8 mouse cellular contexts compared by ENCODE assay signal in genomic region chr11:69150444-69150843, GRCm38 (mm10). TPM values are rescaled to one million over a fixed set of nuclear protein-coding genes. Genes with fewer than 3 reads are reported as not detected.
DNase-seq lines count a peak whose midpoint lies in the region; ATAC-seq lines count a peak whose summit lies in the region.

No protein-coding gene starts in this region.

- 9% methylated on average over 7 of the region's 7 CpGs for WGBS in intestine, embryonic 15.5 days
- 2% methylated on average over 7 of the region's 7 CpGs for WGBS in limb, embryonic 15.5 days
- WGBS in midbrain, embryonic 15.5 days: 10% methylated on average over 7 of the region's 7 CpGs
- 5% methylated on average over 7 of the region's 7 CpGs for WGBS in stomach, embryonic 15.5 days

- peaks cover 3% of the 10 kb centered on the region for H3K27me3 ChIP-seq in intestine, embryonic 15.5 days (replicated peaks)
- peaks cover 2% of the 10 kb centered on the region; the same call in 1 of the 2 replicates for H3K27me3 ChIP-seq in limb, embryonic 15.5 days
- peaks cover 4% of the 10 kb centered on the region for H3K27me3 ChIP-seq in midbrain, embryonic 15.5 days (replicated peaks)
- no peaks in the 10 kb centered on the region for H3K27me3 ChIP-seq in stomach, embryonic 15.5 days (replicated peaks)

- H3K9me3 ChIP-seq in intestine, embryonic 15.5 days: no peaks in the 10 kb centered on the region
- no peaks in the 10 kb centered on the region for H3K9me3 ChIP-seq in limb, embryonic 15.5 days
- no peaks in the 10 kb centered on the region for H3K9me3 ChIP-seq in midbrain, embryonic 15.5 days
- no peaks in the 10 kb centered on the region for H3K9me3 ChIP-seq in stomach, embryonic 15.5 days

- peak overlapping the region; percentile 20 for H3K4me3 ChIP-seq in intestine, embryonic 15.5 days (replicated peaks)
- H3K4me3 ChIP-seq in limb, embryonic 15.5 days: peak overlapping the region; percentile 27
- H3K4me3 ChIP-seq in midbrain, embryonic 15.5 days: no peak overlapping the region
- H3K4me3 ChIP-seq in stomach, embryonic 15.5 days (replicated peaks): peak overlapping the region; percentile 19; the same call in 1 of the 2 replicates

- H3K36me3 ChIP-seq in intestine, embryonic 15.5 days: no peaks in the 10 kb centered on the region
- H3K36me3 ChIP-seq in limb, embryonic 15.5 days: no peaks in the 10 kb centered on the region
- no peaks in the 10 kb centered on the region for H3K36me3 ChIP-seq in midbrain, embryonic 15.5 days (replicated peaks)
- H3K36me3 ChIP-seq in stomach, embryonic 15.5 days: no peaks in the 10 kb centered on the region

- H3K4me1 ChIP-seq in intestine, embryonic 15.5 days (replicated peaks): peaks cover 6% of the 10 kb centered on the region
- H3K4me1 ChIP-seq in limb, embryonic 15.5 days: peaks cover 7% of the 10 kb centered on the region; the same call in 1 of the 2 replicates
- peaks cover 3% of the 10 kb centered on the region; the same call in 1 of the 2 replicates for H3K4me1 ChIP-seq in midbrain, embryonic 15.5 days
- peaks cover 7% of the 10 kb centered on the region; the same call in 1 of the 2 replicates for H3K4me1 ChIP-seq in stomach, embryonic 15.5 days

- no peak for ATAC-seq in intestine, embryonic 15.5 days
- ATAC-seq in limb, embryonic 15.5 days (ENCODE audit: insufficient number of reproducible peaks, low FRiP score, low TSS enrichment, low read depth): no peak
- no peak for ATAC-seq in midbrain, embryonic 15.5 days (replicated peaks)
- no peak for ATAC-seq in stomach, embryonic 15.5 days (ENCODE audit: insufficient read depth, low FRiP score, low read depth)

- peak; percentile 71 for DNase-seq in ovary, postnatal 36 days (ENCODE audit: low spot score)
- DNase-seq in ovary, postnatal 10 days (ENCODE audit: low spot score): no peak
- peak; percentile 73 for DNase-seq in cerebellum, adult 9-11 months
- DNase-seq in frontal cortex, postnatal 25 days (ENCODE audit: low spot score in 2 of 2): peak; percentile 43 to 51

- H3K4me2 ChIP-seq in intestine, embryonic 15.5 days (replicated peaks): peak overlapping the region; percentile 50
- H3K4me2 ChIP-seq in limb, embryonic 15.5 days: peak overlapping the region; percentile 47
- H3K4me2 ChIP-seq in midbrain, embryonic 15.5 days: peak overlapping the region; percentile 35
- H3K4me2 ChIP-seq in stomach, embryonic 15.5 days: peak overlapping the region; percentile 51

- H3K27ac ChIP-seq in intestine, embryonic 15.5 days: no peak overlapping the region
- no peak overlapping the region for H3K27ac ChIP-seq in limb, embryonic 15.5 days
- no peak overlapping the region for H3K27ac ChIP-seq in midbrain, embryonic 15.5 days
- H3K27ac ChIP-seq in stomach, embryonic 15.5 days: no peak overlapping the region

- peak overlapping the region; percentile 15; the same call in 1 of the 2 replicates for H3K9ac ChIP-seq in intestine, embryonic 15.5 days
- no peak overlapping the region for H3K9ac ChIP-seq in limb, embryonic 15.5 days
- no peak overlapping the region; the same call in 1 of the 2 replicates for H3K9ac ChIP-seq in midbrain, embryonic 15.5 days
- no peak overlapping the region for H3K9ac ChIP-seq in stomach, embryonic 15.5 days

RNA-seq across cellular contexts. Expression of gene Alox12b, which starts 6.3 kb away (rescaled TPM):
- 0.35 and 0.43 TPM in 2 replicates for polyA plus RNA-seq in intestine, embryonic 15.5 days (2015; fragmentation: Nextera tagmentation; extraction: Ambion mirVana)
- 53.5 and 60.5 TPM in 2 replicates for polyA plus RNA-seq in limb, embryonic 15.5 days (2015; fragmentation: Nextera tagmentation; extraction: Ambion mirVana)
- polyA plus RNA-seq in midbrain, embryonic 15.5 days (2015; fragmentation: Nextera tagmentation; extraction: Ambion mirVana): 0.28 and 0.41 TPM in 2 replicates
- polyA plus RNA-seq in stomach, embryonic 15.5 days (2015; fragmentation: Nextera tagmentation; extraction: Ambion mirVana): 4.2 and 11.5 TPM in 2 replicates

RNA-seq across cellular contexts. Expression of gene Aloxe3, which starts 24.7 kb away (rescaled TPM):
- 0.19 and 0.29 TPM in 2 replicates for polyA plus RNA-seq in intestine, embryonic 15.5 days (2015; fragmentation: Nextera tagmentation; extraction: Ambion mirVana)
- 11.7 and 14.9 TPM in 2 replicates for polyA plus RNA-seq in limb, embryonic 15.5 days (2015; fragmentation: Nextera tagmentation; extraction: Ambion mirVana)
- 6.3 and 8.0 TPM in 2 replicates for polyA plus RNA-seq in midbrain, embryonic 15.5 days (2015; fragmentation: Nextera tagmentation; extraction: Ambion mirVana)
- 0.27 and 1.2 TPM in 2 replicates for polyA plus RNA-seq in stomach, embryonic 15.5 days (2015; fragmentation: Nextera tagmentation; extraction: Ambion mirVana)

RNA-seq across cellular contexts. Expression of gene 9130213A22Rik, which starts 28.1 kb away (rescaled TPM):
- 0.29 and 0.34 TPM in 2 replicates for polyA plus RNA-seq in intestine, embryonic 15.5 days (2015; fragmentation: Nextera tagmentation; extraction: Ambion mirVana)
- 0.40 and 0.49 TPM in 2 replicates for polyA plus RNA-seq in limb, embryonic 15.5 days (2015; fragmentation: Nextera tagmentation; extraction: Ambion mirVana)
- polyA plus RNA-seq in midbrain, embryonic 15.5 days (2015; fragmentation: Nextera tagmentation; extraction: Ambion mirVana): 0.24 and 0.27 TPM in 2 replicates
- polyA plus RNA-seq in stomach, embryonic 15.5 days (2015; fragmentation: Nextera tagmentation; extraction: Ambion mirVana): 0.37 TPM in 2 replicates

RNA-seq across cellular contexts. Expression of gene Hes7, which starts 30.2 kb away (rescaled TPM):
- 0.62 and 0.70 TPM in 2 replicates for polyA plus RNA-seq in intestine, embryonic 15.5 days (2015; fragmentation: Nextera tagmentation; extraction: Ambion mirVana)
- 0.58 and 0.68 TPM in 2 replicates for polyA plus RNA-seq in limb, embryonic 15.5 days (2015; fragmentation: Nextera tagmentation; extraction: Ambion mirVana)
- 0.86 and 0.89 TPM in 2 replicates for polyA plus RNA-seq in midbrain, embryonic 15.5 days (2015; fragmentation: Nextera tagmentation; extraction: Ambion mirVana)
- polyA plus RNA-seq in stomach, embryonic 15.5 days (2015; fragmentation: Nextera tagmentation; extraction: Ambion mirVana): 0.76 and 1.0 TPM in 2 replicates

RNA-seq across cellular contexts. Expression of gene Alox8, which starts 47.2 kb away (rescaled TPM):
- polyA plus RNA-seq in intestine, embryonic 15.5 days (2015; fragmentation: Nextera tagmentation; extraction: Ambion mirVana): 0.14 and 0.15 TPM in 2 replicates
- polyA plus RNA-seq in limb, embryonic 15.5 days (2015; fragmentation: Nextera tagmentation; extraction: Ambion mirVana): 0.12 and 0.20 TPM in 2 replicates
- 0.25 and 0.87 TPM in 2 replicates for polyA plus RNA-seq in midbrain, embryonic 15.5 days (2015; fragmentation: Nextera tagmentation; extraction: Ambion mirVana)
- polyA plus RNA-seq in stomach, embryonic 15.5 days (2015; fragmentation: Nextera tagmentation; extraction: Ambion mirVana): 0.28 and 0.31 TPM in 2 replicates
